Mouse (Mus musculus) forebrain, embryonic 15.5 days (tissue): ENCODE data around the gene BC017158. TPM values are rescaled to one million over a fixed set of nuclear protein-coding genes. Genes with fewer than 3 reads are reported as not detected.

Experiments
- ATAC-seq: fragments of 200-750 bp; cut with Nextera tagmentation; replicated peaks from 2 replicates; pipeline ENCODE4 v1.8.0; 2017; ENCODE audit warnings: mild to moderate bottlenecking, moderate TSS enrichment, moderate library complexity
- H3K27ac ChIP-seq: fragments of 300-500 bp; sonication (generic); replicated peaks from 2 replicates; pipeline ENCODE4 v1.5.1; 2015; ENCODE audit warnings: mild to moderate bottlenecking, inconsistent platforms
- H3K27me3 ChIP-seq: fragments of 300-500 bp; sonication (generic); 2 replicates; pipeline ENCODE4 v1.6.1; 2015; ENCODE audit warnings: inconsistent platforms
- H3K36me3 ChIP-seq: fragments of 300-500 bp; sonication (generic); 2 replicates; pipeline ENCODE4 v1.6.1; 2015; ENCODE audit warnings: mild to moderate bottlenecking, inconsistent platforms
- H3K4me1 ChIP-seq: fragments of 300-500 bp; sonication (generic); 2 replicates; pipeline ENCODE4 v1.6.1; 2015; ENCODE audit warnings: inconsistent platforms
- H3K4me2 ChIP-seq: fragments of 300-500 bp; sonication (generic); replicated peaks from 2 replicates; pipeline ENCODE4 v1.6.1; 2015; ENCODE audit warnings: mild to moderate bottlenecking, inconsistent platforms
- H3K4me3 ChIP-seq: fragments of 300-500 bp; sonication (generic); 2 replicates; pipeline ENCODE4 v1.5.1; 2015; ENCODE audit warnings: mild to moderate bottlenecking, inconsistent platforms
- H3K9ac ChIP-seq: fragments of 300-500 bp; sonication (generic); replicated peaks from 2 replicates; pipeline ENCODE4 v1.6.1; 2015; ENCODE audit warnings: mild to moderate bottlenecking, inconsistent platforms
- H3K9me3 ChIP-seq: fragments of 300-500 bp; sonication (generic); 2 replicates; pipeline ENCODE4 v1.6.1; 2016; ENCODE audit warnings: inconsistent platforms
- WGBS: fragments of 180-500 bp; shearing (Covaris S2); methylation state at CpG from one replicate; pipeline ENCODE4 v1.1.7; 2015; ENCODE audit warnings: mixed read lengths; 5-methylcytosine and 5-hydroxymethylcytosine counted together
- polyA plus RNA-seq: library from polyadenylated mRNA; unstranded; fragments of >200 nt; fragmentation: Nextera tagmentation; extraction: Ambion mirVana; gene quantifications from 2 replicates; pipeline ENCODE4 v1.2.1, GENCODE M21; 2015

The BC017158 gene
- polyA plus RNA-seq, 1 experiment from 2014 or later = 14.2 TPM

DNA sequence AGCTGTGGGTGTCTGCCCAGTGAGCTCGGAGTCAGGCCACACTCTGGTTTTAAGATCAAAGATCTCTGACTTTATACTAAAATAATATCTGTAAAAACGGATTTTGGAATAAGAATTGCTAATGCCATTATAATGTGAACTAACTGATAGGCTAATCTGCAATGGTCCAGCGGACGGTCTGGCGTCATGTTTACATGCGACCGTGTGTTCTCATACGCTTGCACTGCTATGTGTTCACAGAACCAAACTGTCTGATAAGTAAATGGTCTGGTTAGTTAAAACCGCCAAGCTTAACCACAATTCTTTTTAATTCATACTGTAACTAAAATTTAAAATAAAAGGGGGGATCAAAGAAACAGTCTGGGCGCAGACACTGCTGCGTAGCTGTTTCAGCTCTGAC is 16.2 kb downstream of the BC017158 start:
- ATAC-seq = no peak
- Histone ChIP-seq H3K9me3 (no peaks in the 10 kb centered on the region), H3K27ac (no peak overlapping the region), H3K4me1 (no peaks in the 10 kb centered on the region), H3K27me3 (no peaks in the 10 kb centered on the region), H3K4me3 (no peak overlapping the region), H3K4me2 (no peak overlapping the region), H3K36me3 (peaks cover 6% of the 10 kb centered on the region; the same call in 1 of the 2 replicates), H3K9ac (no peak overlapping the region)
- WGBS = 83% methylated on average over 11 of the region's 11 CpGs

DNA sequence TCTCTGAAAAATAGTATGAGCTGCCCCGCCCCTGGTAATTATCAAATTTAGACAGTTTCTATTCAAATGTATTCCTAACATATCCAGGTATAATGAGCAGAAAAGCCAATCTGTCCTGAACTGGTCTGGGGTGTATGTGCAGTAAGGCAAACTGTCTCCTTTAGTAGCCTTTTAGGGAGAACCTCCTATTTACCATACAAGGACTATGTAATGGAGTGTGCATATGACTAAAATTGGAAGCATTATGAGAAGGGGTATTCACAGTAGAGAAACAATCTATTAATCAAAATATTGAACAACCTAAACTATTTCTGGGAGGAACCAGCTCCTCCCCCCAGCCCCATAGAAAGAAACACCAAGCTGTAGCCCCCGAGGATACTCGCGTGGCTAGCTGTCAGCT is 18.2 kb downstream of the BC017158 start:
- no peaks in the 10 kb centered on the region for H3K27me3 ChIP-seq
- no peak overlapping the region for H3K4me2 ChIP-seq
- no peaks in the 10 kb centered on the region for H3K4me1 ChIP-seq
- H3K9me3 ChIP-seq = no peaks in the 10 kb centered on the region
- peaks cover 18% of the 10 kb centered on the region; the same call in 1 of the 2 replicates for H3K36me3 ChIP-seq
- 94% methylated on average over 4 of the region's 4 CpGs for WGBS
- no peak for ATAC-seq
- no peak overlapping the region for H3K9ac ChIP-seq
- no peak overlapping the region for H3K4me3 ChIP-seq
- H3K27ac ChIP-seq = no peak overlapping the region

DNA sequence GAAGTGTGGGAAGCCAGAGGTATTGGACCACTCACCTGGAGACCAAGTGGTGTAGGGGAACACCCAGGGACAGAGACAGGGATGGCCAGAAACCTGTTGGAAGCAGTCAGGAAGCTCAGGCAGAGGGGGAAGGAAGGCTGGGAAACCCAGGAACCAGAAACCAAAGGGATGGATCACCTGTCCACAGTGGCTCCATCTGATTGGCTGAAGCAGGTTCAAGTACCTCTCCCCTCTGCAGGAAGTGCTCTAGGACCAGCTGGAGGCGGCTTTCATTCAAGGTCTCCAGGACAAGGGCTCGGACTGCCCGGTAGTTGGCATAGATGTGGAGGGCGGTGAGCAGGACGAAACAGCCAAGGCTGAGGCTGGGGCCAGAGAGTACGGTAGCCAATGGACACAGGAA is 21.9 kb downstream of the BC017158 start:
- no peaks in the 10 kb centered on the region for H3K27me3 ChIP-seq
- no peak overlapping the region for H3K9ac ChIP-seq
- H3K4me2 ChIP-seq = no peak overlapping the region
- H3K4me3 ChIP-seq = no peak overlapping the region
- no peak overlapping the region for H3K27ac ChIP-seq
- no peak for ATAC-seq
- H3K9me3 ChIP-seq = no peaks in the 10 kb centered on the region
- no peaks in the 10 kb centered on the region for H3K4me1 ChIP-seq
- WGBS = 92% methylated on average over 6 of the region's 6 CpGs
- peaks cover 28% of the 10 kb centered on the region for H3K36me3 ChIP-seq

DNA sequence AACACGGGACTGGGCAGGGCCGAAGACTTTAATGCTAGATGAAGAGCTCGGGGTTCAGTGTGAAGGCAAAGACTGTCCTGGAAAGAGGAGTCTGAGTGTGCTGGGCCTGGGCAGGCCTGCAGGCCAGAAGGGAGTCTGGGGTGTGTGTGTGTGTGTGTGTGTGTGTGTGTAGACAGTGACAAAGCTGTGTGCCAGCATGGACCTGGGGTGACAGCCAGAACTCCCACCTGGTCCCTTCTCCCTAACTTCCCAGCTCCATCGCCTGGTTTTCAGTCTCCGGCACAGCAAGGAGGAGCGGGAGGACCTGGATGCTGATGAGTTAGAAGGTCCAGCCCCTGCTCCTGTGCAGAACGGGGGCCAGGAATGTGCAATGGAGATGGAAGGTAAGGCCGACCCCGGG is 26.5 kb downstream of the BC017158 start:
- ATAC-seq = no peak
- no peak overlapping the region for H3K27ac ChIP-seq
- no peaks in the 10 kb centered on the region for H3K4me1 ChIP-seq
- H3K9ac ChIP-seq = no peak overlapping the region
- H3K4me3 ChIP-seq = no peak overlapping the region
- no peaks in the 10 kb centered on the region for H3K9me3 ChIP-seq
- H3K4me2 ChIP-seq = no peak overlapping the region
- H3K27me3 ChIP-seq = no peaks in the 10 kb centered on the region
- peaks cover 22% of the 10 kb centered on the region for H3K36me3 ChIP-seq
- 95% methylated on average over 9 of the region's 9 CpGs for WGBS

DNA sequence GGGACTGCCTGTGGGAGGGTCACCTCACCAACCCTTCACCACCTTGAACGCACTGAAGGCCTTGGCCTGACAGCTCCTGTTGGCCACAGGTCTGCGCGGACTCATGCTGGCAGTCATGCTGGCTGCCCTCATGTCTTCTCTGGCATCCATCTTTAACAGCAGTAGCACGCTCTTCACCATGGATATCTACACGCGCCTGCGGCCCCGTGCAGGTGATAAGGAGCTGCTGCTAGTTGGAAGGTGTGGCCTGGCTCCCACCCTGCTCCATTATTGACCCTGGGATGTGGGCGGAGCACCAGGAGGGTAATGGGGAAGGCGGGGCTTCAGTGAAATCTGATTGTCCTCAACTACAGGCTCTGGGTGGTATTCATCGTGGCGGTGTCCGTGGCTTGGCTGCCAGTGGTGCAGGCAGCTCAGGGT is 27.5 kb downstream of the BC017158 start:
- WGBS = 64% methylated on average over 13 of the region's 13 CpGs

DNA sequence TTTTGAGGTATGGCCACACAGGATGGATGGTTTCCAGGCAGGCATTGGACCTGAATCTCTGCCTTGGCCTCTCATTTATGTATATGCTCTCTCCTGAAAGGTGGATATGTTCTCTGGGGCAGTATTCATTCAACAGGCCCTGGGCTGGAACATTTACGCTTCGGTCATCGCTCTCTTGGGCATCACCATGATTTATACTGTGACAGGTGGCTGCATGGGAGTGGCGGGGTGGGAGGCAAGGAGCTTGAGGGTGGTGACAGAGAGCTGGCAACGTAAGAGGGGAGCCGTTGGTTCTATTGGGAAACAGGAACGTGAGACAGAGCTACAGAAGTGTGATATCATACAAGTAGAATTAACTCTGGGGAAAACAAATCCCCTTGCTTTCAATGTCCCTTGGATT is 30.2 kb downstream of the BC017158 start:
- Histone ChIP-seq H3K4me1 (no peaks in the 10 kb centered on the region), H3K36me3 (no peaks in the 10 kb centered on the region), H3K27me3 (no peaks in the 10 kb centered on the region), H3K9me3 (no peaks in the 10 kb centered on the region), H3K4me2 (no peak overlapping the region), H3K9ac (no peak overlapping the region), H3K27ac (no peak overlapping the region), H3K4me3 (no peak overlapping the region)
- no peak for ATAC-seq
- 92% methylated on average over 7 of the region's 7 CpGs for WGBS

More for the DNA sequence above, 27.5 kb downstream of the BC017158 start:
- H3K4me3 ChIP-seq = no peak overlapping the region
- H3K36me3 ChIP-seq = peaks cover 17% of the 10 kb centered on the region
- no peak overlapping the region for H3K4me2 ChIP-seq
- no peak for ATAC-seq
- no peak overlapping the region for H3K9ac ChIP-seq
- no peaks in the 10 kb centered on the region for H3K9me3 ChIP-seq
- no peak overlapping the region for H3K27ac ChIP-seq
- no peaks in the 10 kb centered on the region for H3K27me3 ChIP-seq
- H3K4me1 ChIP-seq = no peaks in the 10 kb centered on the region

DNA sequence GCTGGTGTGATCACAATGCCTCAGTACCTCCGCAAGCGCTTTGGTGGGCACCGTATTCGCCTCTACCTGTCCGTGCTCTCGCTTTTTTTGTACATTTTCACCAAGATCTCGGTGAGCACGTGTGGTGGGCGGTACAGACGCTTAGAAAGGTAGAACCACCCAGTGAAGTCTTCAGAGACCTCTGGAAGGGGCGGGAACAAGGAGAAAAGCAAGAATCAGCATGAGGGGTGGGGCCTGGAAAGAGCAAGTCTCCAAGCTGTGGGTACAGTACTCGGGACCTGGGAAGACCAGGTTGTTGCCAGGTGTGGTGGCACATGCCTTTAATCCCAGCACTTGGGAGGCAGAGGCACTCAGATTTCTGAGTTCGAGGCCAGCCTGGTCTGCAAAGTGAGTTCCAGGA is 30.6 kb downstream of the BC017158 start:
- Histone ChIP-seq H3K4me1 (no peaks in the 10 kb centered on the region), H3K27me3 (no peaks in the 10 kb centered on the region), H3K4me3 (no peak overlapping the region), H3K9me3 (no peaks in the 10 kb centered on the region), H3K9ac (no peak overlapping the region), H3K27ac (no peak overlapping the region), H3K4me2 (no peak overlapping the region), H3K36me3 (no peaks in the 10 kb centered on the region)
- 69% methylated on average over 13 of the region's 13 CpGs for WGBS
- no peak for ATAC-seq

DNA sequence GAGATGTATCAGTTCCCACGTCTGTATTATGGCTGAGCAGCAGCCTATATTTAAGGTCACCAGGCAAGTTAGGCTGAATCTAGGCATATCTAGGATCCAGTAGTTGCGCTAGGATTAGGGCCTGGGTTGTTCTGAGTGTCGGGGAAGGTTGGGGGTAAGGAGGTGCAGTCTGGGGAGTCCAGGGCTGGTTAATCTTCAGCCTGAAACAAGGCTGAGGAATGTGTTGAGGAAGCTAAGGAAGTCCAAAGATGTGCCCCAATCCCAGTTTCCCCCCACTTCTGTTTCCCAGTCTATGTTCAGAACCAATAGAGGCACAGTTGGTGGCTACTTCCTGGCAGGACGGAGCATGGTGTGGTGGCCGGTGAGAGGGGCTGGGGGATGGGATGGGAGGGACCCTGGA is 31.9 kb downstream of the BC017158 start:
- no peak overlapping the region for H3K4me3 ChIP-seq
- no peak overlapping the region for H3K4me2 ChIP-seq
- no peak overlapping the region for H3K9ac ChIP-seq
- no peak for ATAC-seq
- 76% methylated on average over 5 of the region's 5 CpGs for WGBS
- H3K4me1 ChIP-seq = no peaks in the 10 kb centered on the region
- no peak overlapping the region for H3K27ac ChIP-seq
- no peaks in the 10 kb centered on the region for H3K36me3 ChIP-seq
- no peaks in the 10 kb centered on the region for H3K27me3 ChIP-seq
- no peaks in the 10 kb centered on the region for H3K9me3 ChIP-seq

DNA sequence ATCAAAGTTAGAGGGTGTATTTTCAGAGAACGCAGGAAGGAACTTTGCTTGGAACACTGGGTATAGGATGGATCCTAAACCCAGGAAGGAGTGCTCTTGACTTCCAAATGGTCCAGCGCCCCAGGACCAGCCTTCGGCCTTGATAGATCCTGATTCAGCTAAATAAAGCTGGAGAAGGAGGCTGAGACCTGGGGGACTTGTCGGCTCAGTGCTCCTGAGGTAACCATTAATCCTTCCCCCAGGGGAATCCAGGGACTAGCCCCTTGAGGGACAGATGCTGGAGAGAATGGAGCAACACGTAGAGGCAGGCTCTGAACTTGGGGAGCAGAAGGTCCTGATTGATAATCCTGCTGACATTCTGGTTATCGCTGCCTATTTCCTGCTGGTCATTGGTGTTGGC is 32.6 kb downstream of the BC017158 start, which contains the start of gene Slc5a2:
Slc5a2 (plus strand) TSS at position 247 of the 400 bp plus-strand sequence.
- ATAC-seq = no peak
- H3K27ac ChIP-seq = no peak within 1 kb of the TSS
- no peaks in the 10 kb centered on the region for H3K4me1 ChIP-seq
- H3K4me2 ChIP-seq = no peak within 1 kb of the TSS
- no peaks in the 10 kb centered on the region for H3K9me3 ChIP-seq
- WGBS = 84% methylated on average over 6 of the region's 6 CpGs
- no peak within 1 kb of the TSS for H3K9ac ChIP-seq
- H3K4me3 ChIP-seq = no peak within 1 kb of the TSS
- H3K27me3 ChIP-seq = no peaks in the 10 kb centered on the region
- H3K36me3 ChIP-seq = no peaks in the 10 kb centered on the region

DNA sequence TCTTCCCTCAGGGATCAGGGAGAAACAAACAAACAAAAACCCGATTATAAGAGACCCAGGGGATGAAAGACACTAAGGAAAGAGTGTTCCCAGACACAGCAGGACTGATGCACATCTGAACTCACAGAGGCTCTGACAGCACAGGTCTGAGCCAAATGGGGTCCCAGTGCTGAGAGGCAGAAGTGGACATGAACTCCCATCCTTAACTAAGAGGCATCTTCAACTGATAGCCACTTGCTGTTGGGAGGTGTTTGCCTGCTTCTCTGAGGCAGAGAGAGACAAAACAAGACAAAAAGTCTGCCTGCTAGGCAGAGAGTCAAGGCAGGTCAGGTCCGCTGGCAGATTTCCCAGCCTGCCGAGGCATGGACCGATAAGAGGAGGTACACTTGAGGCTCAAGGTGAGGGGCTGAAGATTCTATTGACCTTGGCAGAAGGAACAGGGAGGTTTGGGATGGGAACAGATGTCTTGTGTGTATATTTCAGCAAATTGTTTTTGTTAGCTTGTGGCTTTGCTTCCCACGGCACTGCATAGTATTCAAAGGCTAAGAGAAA is 41.1 kb downstream of the BC017158 start:
- no peak for ATAC-seq
- Histone ChIP-seq H3K4me2 (no peak overlapping the region), H3K27ac (no peak overlapping the region), H3K9ac (no peak overlapping the region), H3K4me1 (peaks cover 10% of the 10 kb centered on the region), H3K9me3 (no peaks in the 10 kb centered on the region), H3K4me3 (no peak overlapping the region), H3K27me3 (no peaks in the 10 kb centered on the region), H3K36me3 (no peaks in the 10 kb centered on the region)
- WGBS = 56% methylated on average over 5 of the region's 5 CpGs

DNA sequence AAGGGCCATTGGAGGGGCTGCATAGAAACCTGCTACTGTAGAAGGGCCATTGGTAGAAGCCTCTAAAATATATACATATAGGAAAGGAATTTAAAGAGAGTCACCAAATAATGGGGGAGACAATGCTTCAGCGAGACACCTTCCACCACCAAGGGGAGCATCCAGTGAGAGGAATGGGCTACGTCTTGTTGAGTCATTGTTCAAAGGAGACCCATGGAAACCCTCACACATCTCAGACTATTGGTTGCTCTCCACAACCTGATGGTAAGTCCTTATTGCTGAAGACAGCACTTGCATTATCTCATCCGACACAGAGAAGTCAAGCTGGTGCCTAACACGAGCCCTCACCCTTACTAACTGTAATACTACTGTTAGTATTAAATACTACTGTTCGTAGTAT is 42.2 kb downstream of the BC017158 start:
- Histone ChIP-seq H3K9ac (no peak overlapping the region), H3K4me1 (peaks cover 11% of the 10 kb centered on the region), H3K27ac (no peak overlapping the region), H3K36me3 (no peaks in the 10 kb centered on the region), H3K27me3 (no peaks in the 10 kb centered on the region), H3K4me2 (no peak overlapping the region), H3K9me3 (no peaks in the 10 kb centered on the region), H3K4me3 (no peak overlapping the region)
- 91% methylated on average over 5 of the region's 5 CpGs for WGBS
- ATAC-seq = no peak

DNA sequence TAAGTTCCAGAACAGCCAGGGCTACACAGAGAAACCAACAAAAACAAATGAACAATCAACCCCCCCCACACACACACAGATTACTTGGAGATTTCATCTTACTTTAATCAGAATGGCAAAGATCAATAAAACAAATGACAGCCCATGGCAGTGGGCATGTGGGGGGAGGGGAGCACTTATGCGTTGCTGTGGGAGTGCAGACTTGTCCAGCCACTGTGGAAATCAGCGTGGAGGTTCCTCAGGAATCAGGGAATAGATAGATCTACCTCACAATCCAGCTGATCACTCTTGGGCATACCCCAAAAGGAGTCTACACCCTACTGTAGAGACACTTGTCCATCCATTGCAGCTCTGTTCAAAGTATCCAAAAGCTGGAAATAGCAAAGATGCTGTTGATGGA is 43.0 kb downstream of the BC017158 start:
- Histone ChIP-seq H3K27me3 (no peaks in the 10 kb centered on the region), H3K4me2 (no peak overlapping the region), H3K9ac (no peak overlapping the region), H3K4me1 (peaks cover 11% of the 10 kb centered on the region), H3K4me3 (no peak overlapping the region), H3K27ac (no peak overlapping the region), H3K36me3 (no peaks in the 10 kb centered on the region), H3K9me3 (no peaks in the 10 kb centered on the region)
- 64% methylated on average over 2 of the region's 2 CpGs for WGBS
- no peak for ATAC-seq

DNA sequence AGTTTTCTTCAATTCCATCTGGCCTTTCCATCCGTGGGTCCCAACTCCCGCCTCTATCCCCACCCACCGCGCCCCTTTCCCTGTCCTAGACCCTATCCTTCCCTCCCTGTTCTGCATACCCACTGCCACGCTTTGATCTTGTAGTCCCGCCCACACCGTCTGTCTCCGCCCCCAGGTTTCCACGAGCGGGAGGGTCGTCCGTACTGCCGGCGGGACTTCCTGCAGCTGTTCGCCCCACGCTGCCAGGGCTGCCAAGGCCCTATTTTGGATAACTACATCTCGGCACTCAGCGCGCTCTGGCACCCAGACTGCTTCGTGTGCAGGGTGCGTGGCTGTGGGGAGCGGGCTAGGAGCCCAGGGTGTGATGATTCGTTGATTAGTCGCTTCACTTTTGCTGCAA is 45.4 kb downstream of the BC017158 start:
- Histone ChIP-seq H3K4me3 (peak overlapping the region; percentile 38), H3K27me3 (no peaks in the 10 kb centered on the region), H3K4me1 (peaks cover 11% of the 10 kb centered on the region), H3K4me2 (peak overlapping the region; percentile 58), H3K27ac (no peak overlapping the region), H3K9me3 (no peaks in the 10 kb centered on the region), H3K36me3 (no peaks in the 10 kb centered on the region), H3K9ac (peak overlapping the region; percentile 37)
- 7% methylated on average over 24 of the region's 24 CpGs for WGBS
- ATAC-seq = peak; percentile 84
